Mouse (Mus musculus): Measurements from ENCODE around the gene Abcb8. TPM values are rescaled to one million over a fixed set of nuclear protein-coding genes. Genes with fewer than 3 reads are reported as not detected.

Abcb8 gene
- polyA plus RNA-seq, 2 experiments from 2014 or later: 15.3 to 21.6 TPM

DNA sequence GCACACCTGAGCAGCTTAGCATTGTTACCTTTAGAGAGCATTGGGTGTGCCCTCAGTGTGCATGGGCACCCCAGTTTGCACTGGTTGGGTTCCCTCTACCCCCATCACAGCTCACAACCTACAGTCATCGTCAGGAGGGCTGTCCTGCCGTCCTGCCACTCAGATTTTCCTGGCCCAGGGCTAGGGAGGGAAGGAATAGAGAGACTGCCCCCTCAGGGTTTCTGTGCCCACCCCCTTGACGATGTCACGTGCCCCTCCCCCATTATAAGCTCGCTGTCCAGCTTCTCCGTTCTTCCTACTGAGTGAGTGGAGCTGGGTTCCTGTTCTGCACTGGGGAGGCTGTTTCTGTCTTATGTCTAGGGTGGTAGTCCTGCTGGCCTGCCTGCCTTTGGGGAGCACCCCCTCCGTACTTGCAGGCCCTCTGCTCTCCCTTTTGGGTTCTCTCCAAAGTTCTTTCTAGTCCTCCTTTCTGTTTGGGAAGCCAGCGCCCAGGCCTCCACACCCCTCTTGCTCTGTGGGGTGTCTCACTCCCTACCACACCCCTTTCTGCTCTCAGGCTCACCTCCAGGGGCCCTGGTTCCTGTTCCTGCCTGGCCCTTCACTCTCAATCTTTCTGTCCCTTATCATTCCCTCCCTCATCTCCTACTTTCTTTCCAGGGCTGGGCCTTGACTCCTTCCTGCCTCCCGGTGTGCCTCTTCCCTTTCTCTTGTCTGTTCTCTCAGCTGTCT, 33.3 kb downstream of the Abcb8 start:
- no peak for ATAC-seq

DNA sequence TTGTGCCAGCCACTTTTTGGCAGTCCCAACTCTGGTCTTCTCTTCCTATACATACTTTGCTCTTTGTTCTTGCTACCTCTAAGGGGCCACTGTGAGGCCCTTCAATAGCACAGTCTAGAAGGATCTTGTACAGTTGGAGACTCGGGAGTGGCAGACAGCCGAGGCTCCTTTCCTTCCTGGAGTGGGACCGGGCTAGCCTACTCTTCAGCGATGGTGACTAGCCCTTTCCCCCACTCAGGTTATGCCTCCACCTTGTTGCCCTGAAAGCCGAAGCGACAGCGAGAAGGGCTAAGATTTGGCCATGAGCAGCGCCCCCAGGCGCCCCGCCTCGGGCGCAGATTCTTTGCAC, 33.8 kb downstream of the Abcb8 start:
- no peak for ATAC-seq

DNA sequence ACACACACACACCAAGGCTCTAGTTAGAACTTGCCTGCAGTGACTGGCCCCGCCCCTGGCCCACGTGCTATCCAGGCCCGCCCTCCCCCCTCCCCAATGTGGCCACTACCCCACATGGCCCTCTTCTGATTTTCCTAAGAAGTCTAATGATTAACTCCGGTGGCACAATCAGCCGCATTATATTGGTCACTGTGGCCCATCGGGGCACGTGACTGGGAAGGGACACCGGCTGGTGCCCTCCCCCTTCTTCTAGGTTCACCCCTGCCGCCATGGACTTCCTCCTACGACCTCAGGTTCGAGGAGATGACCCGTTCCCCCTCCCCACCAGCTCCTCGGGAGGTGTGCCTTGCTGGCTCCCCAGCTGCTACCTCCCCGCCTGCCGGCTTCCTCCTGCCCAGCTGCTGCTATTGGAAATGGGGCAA, 34.5 kb downstream of the Abcb8 start:
- ATAC-seq: no peak

DNA sequence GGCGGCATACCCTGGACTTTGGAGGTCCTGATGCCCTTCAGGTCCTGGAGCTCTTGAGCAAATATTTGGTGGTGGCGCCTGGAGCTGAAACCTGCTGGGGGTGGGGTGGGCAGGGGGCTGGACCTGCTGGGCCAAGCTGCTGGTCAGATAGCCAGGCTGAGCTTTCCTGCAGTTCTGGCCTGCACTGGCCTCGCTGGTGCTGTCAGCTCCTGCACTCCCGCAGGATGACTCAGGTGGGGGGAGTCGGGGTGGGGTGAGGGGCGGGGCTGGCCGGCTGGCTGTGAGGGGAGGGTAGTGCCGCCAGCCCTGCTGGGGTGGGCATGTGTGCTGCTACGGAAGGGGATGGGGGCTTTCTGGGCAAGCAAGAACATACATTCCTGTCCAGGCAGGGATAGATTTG, 35.1 kb downstream of the Abcb8 start:
- no peak for ATAC-seq

DNA sequence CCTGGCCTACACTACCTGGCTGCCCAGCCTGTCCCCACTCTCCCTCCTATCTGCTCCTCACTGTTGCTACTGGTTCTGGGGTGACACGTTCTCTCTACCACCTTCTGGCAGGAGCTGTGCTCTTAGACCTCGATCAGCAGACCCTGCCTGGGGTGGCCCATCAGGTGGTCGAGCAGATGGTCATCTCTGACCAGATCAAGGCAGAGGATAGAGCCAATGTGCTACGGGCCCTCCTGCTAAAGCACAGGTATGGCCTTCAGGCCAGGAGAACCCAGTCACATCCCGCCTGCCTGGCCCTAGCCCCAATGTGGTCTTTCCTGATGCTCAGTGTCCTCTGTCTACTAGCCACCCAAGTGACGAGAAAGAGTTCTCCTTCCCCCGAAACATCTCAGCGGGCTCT, 40.5 kb downstream of the Abcb8 start:
- ATAC-seq: no peak

DNA sequence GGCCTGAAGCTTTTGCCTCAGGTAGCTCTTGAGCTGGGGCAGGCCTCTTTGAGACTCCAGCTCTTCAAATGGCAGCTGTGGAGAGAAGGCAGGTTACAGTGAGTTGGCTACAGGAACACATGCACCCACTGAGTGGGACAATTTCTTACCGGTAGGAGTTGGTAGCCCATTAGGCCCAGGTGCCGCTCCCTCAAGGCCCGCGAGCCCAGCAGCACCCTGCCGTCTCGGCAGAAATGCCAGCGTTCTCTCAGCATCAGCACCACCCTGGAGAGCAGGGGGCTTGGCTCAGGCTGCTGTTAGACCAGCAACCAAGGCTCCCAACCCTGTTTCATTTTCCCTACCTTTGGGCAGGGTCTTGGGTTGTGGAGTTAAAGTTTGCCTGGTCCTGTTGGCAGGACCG, 47.7 kb downstream of the Abcb8 start:
- no peak for ATAC-seq

DNA sequence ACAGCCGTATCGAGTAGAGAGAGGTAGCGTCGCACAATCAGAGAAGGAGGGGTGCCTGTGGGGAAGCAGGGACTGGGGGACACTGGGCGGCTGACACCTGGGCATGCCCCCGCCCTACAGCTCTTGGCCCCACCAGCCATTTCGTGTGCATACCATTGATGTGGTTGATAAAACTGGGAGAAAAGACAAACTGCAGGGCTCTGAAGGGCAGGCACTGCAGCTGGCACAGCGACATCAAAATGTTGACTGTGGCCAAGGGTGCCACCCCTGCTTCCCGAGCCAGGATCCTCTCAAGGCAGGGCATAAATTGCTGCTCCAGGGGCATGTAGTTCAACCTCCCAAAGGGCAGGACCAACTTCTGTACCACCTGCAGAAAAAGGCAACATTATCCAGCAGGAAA, 48.6 kb downstream of the Abcb8 start:
- ATAC-seq: no peak

DNA sequence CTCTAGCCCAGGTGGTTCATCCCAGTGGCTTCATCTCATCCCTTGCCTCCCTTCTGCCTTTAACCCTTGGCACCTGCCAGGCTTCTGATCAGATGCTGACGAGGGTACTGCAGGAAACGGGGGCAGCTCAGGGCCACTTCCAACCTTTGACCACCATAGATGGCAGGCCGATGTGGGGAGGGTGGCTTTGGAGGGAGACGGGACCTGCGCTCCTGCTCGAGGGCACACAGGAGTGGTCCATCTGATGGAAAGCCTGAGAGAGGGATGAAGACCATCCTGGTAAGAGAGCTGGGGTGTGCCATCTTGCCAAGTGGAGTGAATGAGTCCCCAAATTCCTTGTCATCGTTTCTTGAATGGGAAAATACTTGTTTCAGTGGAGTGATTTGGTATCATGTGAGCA, 49.7 kb downstream of the Abcb8 start:
- no peak for ATAC-seq

DNA sequence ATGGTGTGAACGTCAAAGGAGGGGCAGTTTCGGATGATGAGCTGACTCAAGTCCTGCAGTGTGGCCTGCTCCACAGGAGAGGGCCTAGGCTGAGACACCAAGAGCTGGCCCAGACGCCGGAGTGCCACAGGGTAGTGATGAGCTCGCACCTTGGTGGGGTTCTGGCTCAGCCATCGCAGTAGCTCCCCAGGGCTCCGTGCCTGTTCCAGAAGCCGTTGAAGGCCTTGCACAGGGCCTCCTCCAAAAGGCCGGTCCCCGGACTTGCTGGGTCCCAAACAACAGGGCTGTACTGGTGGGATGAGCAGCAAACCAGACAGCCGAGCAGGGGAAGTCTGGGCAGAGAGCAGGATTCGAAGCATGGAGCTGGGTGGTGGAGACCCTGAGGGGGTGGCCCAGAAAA, 50.5 kb downstream of the Abcb8 start:
- ATAC-seq: no peak

DNA sequence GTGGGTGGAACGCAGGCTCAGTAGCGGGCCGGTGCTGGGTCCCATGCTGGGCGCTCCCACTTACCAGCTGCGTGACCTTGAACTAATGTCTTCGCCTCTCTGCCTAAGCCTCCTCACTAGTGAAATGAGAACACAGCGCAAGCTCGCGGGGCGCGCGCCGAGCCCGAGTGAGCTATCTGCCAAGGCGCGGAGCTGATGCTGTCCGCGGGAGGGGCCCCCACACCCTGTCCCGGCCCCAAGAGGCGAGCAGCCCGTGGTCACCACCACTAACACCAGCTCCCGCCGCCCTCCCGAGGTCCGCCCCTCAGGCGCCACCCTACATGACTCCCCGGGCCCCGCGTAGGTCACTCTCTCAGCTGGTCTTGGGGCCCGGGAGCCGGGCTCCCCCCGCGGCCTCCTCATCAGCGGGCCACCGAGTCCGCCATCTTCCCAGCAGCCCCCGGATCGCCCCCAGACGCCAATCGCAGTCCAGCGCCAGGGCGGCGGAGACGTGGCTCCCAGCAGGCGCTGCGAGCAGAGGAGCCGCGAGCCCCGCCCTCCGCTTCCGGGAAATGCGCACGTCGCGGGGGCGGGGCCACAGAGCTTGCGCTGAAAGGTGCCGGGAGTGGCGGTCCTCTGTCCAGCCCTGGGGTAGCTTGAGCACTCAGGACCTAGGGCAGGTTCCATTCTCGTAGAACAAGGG, 51.4 kb downstream of the Abcb8 start, which contains the start of gene Fastk:
TSS of gene Fastk (minus strand) at position 542 of the 682 bp plus-strand sequence.
- peak; percentile 63 for ATAC-seq

DNA sequence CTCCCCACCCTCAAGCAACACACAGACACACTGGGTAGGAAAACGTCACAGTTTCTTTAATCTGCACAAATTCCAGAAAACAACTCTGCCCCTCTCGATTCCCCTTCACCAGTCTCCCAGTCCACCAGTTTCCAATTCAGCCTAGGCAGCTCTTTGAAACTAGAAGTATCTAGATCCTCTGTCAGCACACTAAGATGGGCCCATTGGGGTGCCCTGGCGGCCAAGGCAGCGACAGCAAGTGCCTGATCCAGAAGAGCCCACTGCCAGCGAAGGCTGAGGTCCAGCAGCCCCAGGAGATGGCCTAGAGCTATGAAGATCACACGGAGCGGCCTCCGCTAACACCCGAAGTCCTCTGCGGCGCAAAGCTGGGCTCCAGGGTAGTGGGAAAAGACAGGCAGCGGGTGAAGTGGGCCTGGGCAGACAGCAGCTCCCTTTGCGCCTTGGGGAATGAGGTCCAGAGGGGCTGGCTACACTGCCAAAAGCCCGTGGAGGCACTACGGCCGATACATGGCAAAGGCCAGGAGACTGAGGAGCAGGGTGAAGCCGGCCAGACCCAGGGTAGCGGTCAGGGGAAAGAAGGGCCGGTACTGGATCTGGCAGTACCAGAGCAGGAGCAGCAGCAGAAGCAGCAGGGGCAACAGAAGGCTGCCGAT, 52.1 kb downstream of the Abcb8 start:
- ATAC-seq: no peak

DNA sequence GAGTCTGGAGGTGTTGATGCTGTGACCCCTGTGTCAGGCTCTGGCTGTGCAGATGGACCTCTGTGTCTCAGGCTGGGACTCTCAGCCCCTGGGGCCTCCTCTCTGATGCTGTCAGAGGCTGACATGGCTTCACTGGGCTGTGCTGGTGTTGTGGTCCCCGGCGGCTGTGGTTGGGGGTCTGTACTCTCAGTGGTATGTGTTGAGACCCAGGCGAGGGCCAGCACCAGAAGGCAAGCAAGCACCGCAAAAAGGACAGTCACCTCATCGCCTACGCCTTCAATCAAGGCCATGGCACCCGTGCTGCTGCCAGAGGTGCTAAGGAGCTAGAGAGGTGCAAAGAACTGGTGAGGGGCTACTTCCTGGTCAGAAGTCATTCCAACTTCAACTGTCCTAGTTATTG, 53.2 kb downstream of the Abcb8 start:
- no peak for ATAC-seq

DNA sequence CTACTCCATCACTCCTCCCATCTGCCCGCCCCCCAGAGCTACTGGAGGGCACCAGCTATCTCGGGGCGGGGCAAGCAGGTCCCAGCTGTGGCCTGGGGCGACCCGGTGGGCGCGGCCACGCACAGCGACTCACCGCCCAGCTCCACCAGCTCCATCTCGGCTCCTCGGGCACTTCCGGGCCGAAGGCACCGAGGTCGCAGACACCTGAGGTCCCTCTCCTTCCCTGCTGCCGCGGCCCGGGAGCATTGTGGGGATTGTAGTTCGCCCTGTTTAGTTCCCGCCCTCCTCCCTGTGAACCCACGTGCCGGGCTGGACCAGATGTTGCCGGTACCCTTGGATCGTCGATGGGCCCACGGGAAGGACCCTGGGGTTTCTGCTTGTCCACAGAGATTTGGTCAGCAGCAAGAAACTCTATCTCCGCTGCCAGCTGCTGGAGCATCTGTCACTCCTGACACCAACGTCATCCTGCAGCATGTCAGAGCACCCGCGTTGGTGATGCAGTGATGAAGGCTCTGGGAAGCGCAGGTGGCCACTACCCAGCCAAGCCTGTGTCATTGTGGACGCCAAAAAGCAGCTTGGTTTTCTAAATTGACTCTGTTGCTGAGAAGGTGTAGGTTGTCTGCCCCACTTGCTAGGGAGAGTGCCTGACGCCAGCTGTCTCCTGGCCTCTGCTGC, 54.3 kb downstream of the Abcb8 start, which contains the start of gene Tmub1:
TSS of gene Tmub1 (minus strand) at position 231 of the 675 bp plus-strand sequence.
- ATAC-seq: peak; percentile 68

DNA sequence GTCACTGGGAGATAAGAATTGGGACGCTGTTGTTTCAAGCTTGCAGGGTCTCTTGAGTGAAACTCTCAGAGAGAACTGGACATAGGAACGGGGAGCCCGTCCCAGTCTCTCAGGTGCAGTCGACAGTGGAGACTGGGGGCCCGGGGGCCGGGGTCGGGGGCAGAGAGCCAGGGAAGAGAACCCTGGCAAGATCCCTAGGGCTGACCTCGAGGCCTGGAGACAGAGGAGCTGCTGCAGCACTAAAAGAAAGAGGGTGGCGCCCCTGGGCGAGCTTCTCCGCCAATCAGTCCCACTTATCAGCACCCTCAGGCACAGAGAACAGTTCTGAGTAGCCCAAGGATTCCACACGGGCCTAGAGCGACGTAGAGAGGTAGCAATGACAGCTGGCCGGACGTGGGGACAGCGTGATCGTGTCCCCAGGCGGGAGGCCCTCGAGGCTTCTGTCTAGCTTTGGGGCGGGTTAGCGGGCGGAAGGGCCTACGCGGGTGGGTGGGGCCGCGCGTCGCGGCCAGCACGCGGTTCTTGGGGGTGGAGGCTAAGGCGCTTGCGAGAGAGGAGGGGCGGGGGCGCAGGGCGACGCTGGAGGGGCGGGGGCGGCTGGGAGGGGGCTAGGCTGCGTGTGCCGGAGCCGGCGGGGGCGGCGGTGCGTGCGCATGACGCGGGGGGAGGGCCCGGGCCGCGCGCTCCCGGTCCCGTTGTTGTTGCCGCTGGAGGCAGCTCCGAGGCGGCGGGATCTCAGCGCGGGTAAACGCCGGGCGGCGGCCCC, 58.0 kb downstream of the Abcb8 start:
- peak; percentile 71 for ATAC-seq

DNA sequence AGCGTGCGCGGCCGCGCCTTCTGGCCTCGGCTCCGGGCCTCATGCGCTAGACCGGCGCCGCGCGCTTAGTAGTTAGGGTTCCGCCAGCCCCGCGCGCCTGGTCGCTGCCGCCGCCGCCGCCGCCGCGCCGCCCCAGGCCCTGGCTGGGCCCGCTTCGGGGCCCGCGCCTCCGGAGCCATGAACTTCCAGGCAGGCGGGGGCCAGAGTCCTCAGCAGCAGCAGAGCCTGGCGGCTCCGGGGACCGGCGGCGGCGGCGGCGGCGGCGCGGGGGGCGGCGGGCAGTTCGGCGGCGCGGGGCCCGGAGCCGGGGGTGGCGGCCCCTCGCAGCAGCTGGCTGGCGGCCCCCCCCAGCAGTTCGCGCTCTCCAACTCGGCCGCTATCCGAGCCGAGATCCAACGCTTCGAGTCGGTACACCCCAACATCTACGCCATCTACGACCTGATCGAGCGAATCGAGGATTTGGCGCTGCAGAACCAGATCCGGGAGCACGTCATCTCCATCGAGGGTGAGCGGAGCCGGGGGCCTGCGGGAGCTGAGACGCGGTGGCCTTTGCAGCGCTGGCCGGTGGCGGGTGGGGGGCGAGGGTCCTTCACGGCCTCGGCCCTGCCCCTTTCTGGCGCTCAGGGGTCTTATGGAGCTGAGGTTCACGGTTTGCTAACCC, 58.7 kb downstream of the Abcb8 start, which contains the start of gene Agap3:
TSS of gene Agap3 (plus strand) at position 148 of the 661 bp plus-strand sequence.
- no peak for ATAC-seq

DNA sequence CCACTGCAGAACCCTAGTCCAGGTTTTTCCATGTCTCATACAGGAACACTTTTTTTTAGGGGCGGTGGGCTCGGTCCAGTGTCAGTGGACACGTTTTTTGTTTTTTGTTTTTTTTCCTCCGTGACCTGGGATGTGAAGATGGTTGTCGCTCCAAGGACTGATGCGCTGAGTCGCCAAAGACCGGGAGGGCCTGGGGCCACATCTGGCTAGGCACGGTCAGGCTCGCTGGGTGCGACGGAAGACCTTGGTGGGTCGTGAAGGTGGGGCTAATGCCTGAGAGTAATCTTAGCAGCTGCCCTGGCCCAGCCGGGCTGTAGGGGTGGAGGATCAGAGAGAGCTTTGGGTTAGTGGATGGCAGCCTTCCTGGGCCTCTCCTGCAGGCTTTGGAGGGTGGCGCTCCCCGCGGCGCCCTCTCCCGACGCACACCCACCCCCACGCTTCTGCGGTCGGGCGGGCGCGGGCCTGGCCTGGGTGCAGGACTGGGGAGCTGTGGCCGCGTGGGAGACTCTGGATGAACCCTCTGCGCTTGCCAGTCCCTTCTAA, 59.3 kb downstream of the Abcb8 start:
- no peak for ATAC-seq

DNA sequence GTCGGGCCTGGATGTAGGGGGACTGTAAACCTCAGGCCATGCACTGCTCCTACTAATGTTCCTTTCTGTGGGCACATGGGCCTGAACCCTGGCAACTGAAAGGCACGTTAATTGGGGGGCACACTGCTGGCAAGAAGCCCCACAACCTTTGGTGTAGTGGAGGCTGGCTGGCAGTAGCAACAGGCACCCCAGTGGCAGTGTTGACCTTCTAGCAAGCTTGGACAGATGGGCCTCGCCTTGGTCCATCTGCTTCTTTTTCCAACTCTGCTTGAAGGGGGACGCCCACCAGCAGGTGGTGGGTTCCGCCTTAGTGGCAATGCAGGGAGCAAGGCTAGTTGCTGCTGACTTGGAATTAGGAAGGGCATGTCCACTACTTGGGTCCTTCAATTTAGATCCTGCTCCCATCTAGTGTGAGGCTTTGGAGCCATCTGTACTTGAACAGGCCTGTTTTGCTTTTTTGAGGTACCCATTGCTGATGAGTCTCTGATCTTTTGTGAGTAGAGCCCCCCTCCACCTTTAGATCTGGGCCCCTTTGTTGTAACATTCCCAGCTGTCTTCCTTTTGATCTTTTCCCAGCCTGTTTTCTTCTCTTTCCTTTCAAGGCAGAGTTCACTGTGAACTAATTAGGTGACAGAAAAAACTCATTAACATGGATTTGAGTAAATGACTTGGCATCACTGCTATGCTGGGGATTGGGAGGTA, 60.0 kb downstream of the Abcb8 start:
- no peak for ATAC-seq

DNA sequence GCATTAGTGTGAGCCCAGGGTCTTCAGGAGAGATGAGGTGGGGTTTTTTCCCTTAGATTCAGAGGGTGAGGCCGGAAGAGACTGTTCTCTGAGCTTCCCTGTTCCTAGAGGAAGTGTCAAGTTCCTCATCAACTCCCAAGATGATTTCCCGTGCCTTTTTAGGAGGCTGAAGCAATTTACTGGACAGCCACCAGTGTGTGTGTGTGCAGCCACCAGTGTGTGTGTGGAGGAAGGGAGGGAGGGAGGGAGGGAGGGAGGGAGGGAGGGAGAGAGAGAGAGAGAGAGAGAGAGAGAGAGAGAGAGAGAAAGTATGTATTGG, 60.5 kb downstream of the Abcb8 start:
- ATAC-seq: no peak

DNA sequence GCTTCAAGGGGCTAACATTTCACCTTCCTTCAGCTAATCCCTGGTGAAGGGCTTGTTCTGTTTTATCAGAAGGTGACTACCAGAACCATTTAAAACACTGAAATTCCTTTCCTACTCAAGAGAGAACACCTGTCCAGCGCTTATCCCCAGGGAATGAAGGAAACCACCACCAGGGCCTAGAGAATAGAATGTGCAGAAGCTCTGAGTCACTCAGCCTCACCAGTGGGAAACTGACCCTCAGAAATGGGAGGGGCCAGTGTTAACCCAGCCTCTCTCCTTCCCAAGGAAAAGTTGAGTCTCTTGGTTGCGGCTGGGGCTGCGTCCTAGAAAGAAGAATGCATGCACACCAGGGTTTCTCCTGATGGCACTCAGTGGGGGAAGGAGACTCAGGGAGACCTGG, 61.6 kb downstream of the Abcb8 start:
- no peak for ATAC-seq

DNA sequence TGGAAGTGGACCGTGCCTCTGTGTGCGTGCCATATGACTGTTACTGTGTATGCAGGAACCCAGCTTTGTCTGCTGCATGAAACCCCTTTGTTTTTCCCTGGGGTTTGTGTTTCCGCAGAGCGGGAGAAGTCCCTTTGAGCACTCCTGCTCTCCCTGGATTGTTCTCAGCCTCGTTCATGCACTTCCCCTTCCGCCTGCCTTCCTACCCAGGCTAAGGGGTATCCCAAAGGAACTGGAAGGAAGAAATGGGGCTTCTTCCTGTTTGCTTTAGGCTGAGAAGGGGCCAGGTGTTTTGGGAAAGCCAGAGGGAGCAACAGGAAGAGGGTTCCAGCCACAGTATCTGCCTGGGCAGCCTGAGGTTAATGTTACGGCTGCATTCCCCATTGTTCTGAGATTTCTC, 62.1 kb downstream of the Abcb8 start:
- ATAC-seq: no peak
